Mouse (Mus musculus): ENCODE measurements around the gene Cd83. TPM values are rescaled to one million over a fixed set of nuclear protein-coding genes. Genes with fewer than 3 reads are reported as not detected.

Cd83 gene
- polyA plus RNA-seq, 1 experiment from 2014 or later = 10.6 TPM

- Histone ChIP-seq H3K27ac (ENCODE audit: low read length) (no peak overlapping the region), H3K4me2 (ENCODE audit: low read depth, low read length) (no peak overlapping the region), H3K9me3 (replicated peaks; ENCODE audit: control insufficient read depth, low read length) (no peaks in the 10 kb centered on the region), H3K4me3 (replicated peaks; ENCODE audit: low read length) (no peak overlapping the region), H3K36me3 (ENCODE audit: control insufficient read depth, insufficient read depth, low read length) (no peaks in the 10 kb centered on the region), H3K9ac (ENCODE audit: low read length) (no peak overlapping the region), H3K27me3 (ENCODE audit: control insufficient read depth, insufficient read depth, low read length) (no peaks in the 10 kb centered on the region), H3K4me1 (ENCODE audit: control insufficient read depth, insufficient read depth, low read length) (no peaks in the 10 kb centered on the region)
- no peak for ATAC-seq (ENCODE audit: insufficient read depth, low FRiP score)
- 46% methylated on average over 8 of the region's 8 CpGs for WGBS
Measured at GRCm38 (mm10) chr13:43836376-43836775, 51.8 kb downstream of the Cd83 start.

- Histone ChIP-seq H3K9ac (ENCODE audit: low read length) (no peak overlapping the region), H3K4me1 (ENCODE audit: control insufficient read depth, insufficient read depth, low read length) (no peaks in the 10 kb centered on the region), H3K9me3 (replicated peaks; ENCODE audit: control insufficient read depth, low read length) (no peaks in the 10 kb centered on the region), H3K4me3 (replicated peaks; ENCODE audit: low read length) (no peak overlapping the region), H3K4me2 (ENCODE audit: low read depth, low read length) (no peak overlapping the region), H3K27ac (ENCODE audit: low read length) (no peak overlapping the region), H3K36me3 (ENCODE audit: control insufficient read depth, insufficient read depth, low read length) (no peaks in the 10 kb centered on the region), H3K27me3 (ENCODE audit: control insufficient read depth, insufficient read depth, low read length) (no peaks in the 10 kb centered on the region)
- 43% methylated on average over 4 of the region's 4 CpGs for WGBS
- ATAC-seq (ENCODE audit: insufficient read depth, low FRiP score) = no peak
Measured at GRCm38 (mm10) chr13:43837812-43838211, 53.2 kb downstream of the Cd83 start.

- no peaks in the 10 kb centered on the region for H3K4me1 ChIP-seq (ENCODE audit: control insufficient read depth, insufficient read depth, low read length)
- H3K4me2 ChIP-seq (ENCODE audit: low read depth, low read length) = no peak overlapping the region
- H3K4me3 ChIP-seq (replicated peaks; ENCODE audit: low read length) = no peak overlapping the region
- no peak overlapping the region for H3K9ac ChIP-seq (ENCODE audit: low read length)
- no peak for ATAC-seq (ENCODE audit: insufficient read depth, low FRiP score)
- H3K27ac ChIP-seq (ENCODE audit: low read length) = no peak overlapping the region
- no peaks in the 10 kb centered on the region for H3K9me3 ChIP-seq (replicated peaks; ENCODE audit: control insufficient read depth, low read length)
- no peaks in the 10 kb centered on the region for H3K27me3 ChIP-seq (ENCODE audit: control insufficient read depth, insufficient read depth, low read length)
- 69% methylated on average over 5 of the region's 5 CpGs for WGBS
- no peaks in the 10 kb centered on the region for H3K36me3 ChIP-seq (ENCODE audit: control insufficient read depth, insufficient read depth, low read length)
Measured at GRCm38 (mm10) chr13:43845151-43845550, 60.6 kb downstream of the Cd83 start.

GRCm38 (mm10) chr13:43847186-43847585 is 62.6 kb downstream of the Cd83 start:
- no peak overlapping the region for H3K4me3 ChIP-seq (replicated peaks; ENCODE audit: low read length)
- H3K27ac ChIP-seq (ENCODE audit: low read length) = no peak overlapping the region
- no peak overlapping the region for H3K4me2 ChIP-seq (ENCODE audit: low read depth, low read length)
- H3K9me3 ChIP-seq (replicated peaks; ENCODE audit: control insufficient read depth, low read length) = no peaks in the 10 kb centered on the region
- no peaks in the 10 kb centered on the region for H3K4me1 ChIP-seq (ENCODE audit: control insufficient read depth, insufficient read depth, low read length)
- ATAC-seq (ENCODE audit: insufficient read depth, low FRiP score) = no peak
- WGBS = 86% methylated on average over 7 of the region's 7 CpGs
- no peak overlapping the region for H3K9ac ChIP-seq (ENCODE audit: low read length)
- no peaks in the 10 kb centered on the region for H3K27me3 ChIP-seq (ENCODE audit: control insufficient read depth, insufficient read depth, low read length)
- H3K36me3 ChIP-seq (ENCODE audit: control insufficient read depth, insufficient read depth, low read length) = no peaks in the 10 kb centered on the region

GRCm38 (mm10) chr13:43849816-43850215 is 65.2 kb downstream of the Cd83 start:
- no peak overlapping the region for H3K4me3 ChIP-seq (replicated peaks; ENCODE audit: low read length)
- no peak overlapping the region for H3K9ac ChIP-seq (ENCODE audit: low read length)
- 44% methylated on average over 4 of the region's 4 CpGs for WGBS
- H3K27me3 ChIP-seq (ENCODE audit: control insufficient read depth, insufficient read depth, low read length) = no peaks in the 10 kb centered on the region
- H3K4me1 ChIP-seq (ENCODE audit: control insufficient read depth, insufficient read depth, low read length) = no peaks in the 10 kb centered on the region
- H3K27ac ChIP-seq (ENCODE audit: low read length) = no peak overlapping the region
- ATAC-seq (ENCODE audit: insufficient read depth, low FRiP score) = no peak
- H3K36me3 ChIP-seq (ENCODE audit: control insufficient read depth, insufficient read depth, low read length) = no peaks in the 10 kb centered on the region
- H3K9me3 ChIP-seq (replicated peaks; ENCODE audit: control insufficient read depth, low read length) = no peaks in the 10 kb centered on the region
- no peak overlapping the region for H3K4me2 ChIP-seq (ENCODE audit: low read depth, low read length)

- no peak for ATAC-seq (ENCODE audit: insufficient read depth, low FRiP score)
Measured at GRCm38 (mm10) chr13:43851108-43851507, 66.5 kb downstream of the Cd83 start.

More at GRCm38 (mm10) chr13:43851108-43851507, 66.5 kb downstream of the Cd83 start:
- no peak overlapping the region for H3K4me2 ChIP-seq (ENCODE audit: low read depth, low read length)
- H3K9me3 ChIP-seq (replicated peaks; ENCODE audit: control insufficient read depth, low read length) = no peaks in the 10 kb centered on the region
- H3K9ac ChIP-seq (ENCODE audit: low read length) = no peak overlapping the region
- H3K4me1 ChIP-seq (ENCODE audit: control insufficient read depth, insufficient read depth, low read length) = no peaks in the 10 kb centered on the region
- no peak overlapping the region for H3K4me3 ChIP-seq (replicated peaks; ENCODE audit: low read length)
- H3K27ac ChIP-seq (ENCODE audit: low read length) = no peak overlapping the region
- 70% methylated on average over 4 of the region's 4 CpGs for WGBS
- H3K36me3 ChIP-seq (ENCODE audit: control insufficient read depth, insufficient read depth, low read length) = no peaks in the 10 kb centered on the region
- no peaks in the 10 kb centered on the region for H3K27me3 ChIP-seq (ENCODE audit: control insufficient read depth, insufficient read depth, low read length)

Other genes with a start within 250 kb of the Cd83 start
- gene Mcur1, start 224.6 kb upstream of the Cd83 start, polyA plus RNA-seq (2015; fragmentation: Nextera tagmentation; extraction: Ambion mirVana) = 10.1 and 10.6 TPM in 2 replicates
- 1.5 and 2.9 TPM in 2 replicates for gene Rnf182, start 169.1 kb upstream of the Cd83 start, polyA plus RNA-seq (2015; fragmentation: Nextera tagmentation; extraction: Ambion mirVana)

Data from stomach, embryonic 16.5 days (tissue).